Mouse (Mus musculus) kidney, adult 18-20 months (tissue): ENCODE data around the gene Tgfbrap1.
"Not testable (repeated sequence)": the region's sequence is repeated elsewhere in the genome, so short reads cannot be mapped to it uniquely, and the experiment has no call there.

Experiments used
- DNase-seq: peaks from one replicate; pipeline ENCODE4 v3.0.0; 2021

The Tgfbrap1 gene

GRCm38 (mm10) chr1:43098031-43098984 is at the start of gene Tgfbrap1, which contains the start of gene AI597479:
Gene Tgfbrap1, minus strand, starts transcription at chr1:43098637.
Gene AI597479, plus strand, starts transcription at chr1:43098710.
- DNase-seq: peak; percentile 97

- no peak for DNase-seq
These were observed 49.0 kb upstream of the Tgfbrap1 start for GRCm38 (mm10) chr1:43147474-43147873.

- DNase-seq: no peak
These were observed 47.0 kb upstream of the Tgfbrap1 start for GRCm38 (mm10) chr1:43145388-43145787.

DNA sequence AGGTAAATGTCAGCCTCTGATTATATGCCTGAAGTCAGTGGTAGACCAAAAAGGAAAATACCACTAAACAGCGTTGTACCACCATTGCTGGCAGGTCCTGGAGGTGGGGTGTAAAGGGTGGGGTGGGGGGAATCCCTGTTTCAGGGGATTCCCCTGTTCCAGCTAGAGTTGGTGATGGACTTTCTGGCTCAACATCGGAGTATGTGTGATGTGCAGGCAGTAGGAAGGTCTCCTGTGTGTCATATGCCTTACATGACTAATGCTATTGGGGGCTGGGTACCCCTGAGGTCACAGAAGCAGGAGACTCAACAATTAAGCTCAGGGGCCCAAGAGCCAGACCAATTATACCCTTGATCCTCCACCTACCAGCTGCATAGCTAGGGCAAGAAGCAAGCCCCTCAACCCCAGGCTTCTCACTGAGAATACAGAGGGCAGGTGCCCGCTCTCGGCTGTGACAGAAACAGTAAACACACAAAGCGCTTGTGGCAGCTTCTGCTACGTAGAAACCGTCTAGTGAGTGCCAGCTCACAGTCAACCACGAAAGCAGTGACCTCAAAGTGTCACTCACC is 46.0 kb upstream of the Tgfbrap1 start:
- DNase-seq: no peak

DNA sequence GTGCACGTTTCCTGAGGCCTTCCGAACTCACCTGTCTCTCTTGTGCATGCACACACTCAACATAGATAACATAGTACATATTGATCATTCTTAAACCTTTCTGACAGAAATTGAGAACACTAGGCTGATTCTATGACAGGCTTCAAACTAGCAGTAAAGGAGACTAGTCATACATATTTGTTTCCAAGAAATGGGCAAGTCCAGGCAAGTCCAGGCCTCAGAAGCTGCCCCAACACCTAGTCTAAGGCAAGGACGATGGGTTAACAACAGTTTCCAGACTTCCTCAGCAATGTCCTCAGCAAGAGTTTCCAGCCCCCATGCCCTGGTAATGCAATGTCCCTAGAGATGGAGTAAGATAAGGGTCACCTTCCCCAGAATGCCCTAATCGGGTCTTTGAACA is 45.4 kb upstream of the Tgfbrap1 start:
- no peak for DNase-seq

GRCm38 (mm10) chr1:43143284-43143683 is 44.8 kb upstream of the Tgfbrap1 start:
- DNase-seq: no peak

DNA sequence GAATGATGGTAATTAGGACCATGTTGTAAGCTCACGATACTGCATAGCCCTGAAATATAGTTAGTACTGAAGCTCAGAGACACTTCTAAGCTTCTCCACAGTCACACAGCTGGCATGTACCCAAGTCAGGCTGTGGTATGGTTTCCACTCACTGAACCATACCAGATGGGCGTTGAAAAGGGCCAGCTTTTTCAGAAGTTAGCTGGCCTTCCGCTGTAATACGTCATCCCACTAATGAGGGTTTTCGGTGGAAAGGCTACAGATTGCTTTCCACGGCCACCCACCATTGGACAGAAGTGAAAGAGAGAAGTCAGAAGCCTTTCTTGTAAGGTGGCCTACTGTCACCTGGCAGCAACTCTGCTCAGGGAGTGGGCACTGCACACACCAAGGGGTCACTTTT is 44.4 kb upstream of the Tgfbrap1 start:
- no peak for DNase-seq

GRCm38 (mm10) chr1:43141555-43141961 is 43.1 kb upstream of the Tgfbrap1 start:
- no peak for DNase-seq

DNA sequence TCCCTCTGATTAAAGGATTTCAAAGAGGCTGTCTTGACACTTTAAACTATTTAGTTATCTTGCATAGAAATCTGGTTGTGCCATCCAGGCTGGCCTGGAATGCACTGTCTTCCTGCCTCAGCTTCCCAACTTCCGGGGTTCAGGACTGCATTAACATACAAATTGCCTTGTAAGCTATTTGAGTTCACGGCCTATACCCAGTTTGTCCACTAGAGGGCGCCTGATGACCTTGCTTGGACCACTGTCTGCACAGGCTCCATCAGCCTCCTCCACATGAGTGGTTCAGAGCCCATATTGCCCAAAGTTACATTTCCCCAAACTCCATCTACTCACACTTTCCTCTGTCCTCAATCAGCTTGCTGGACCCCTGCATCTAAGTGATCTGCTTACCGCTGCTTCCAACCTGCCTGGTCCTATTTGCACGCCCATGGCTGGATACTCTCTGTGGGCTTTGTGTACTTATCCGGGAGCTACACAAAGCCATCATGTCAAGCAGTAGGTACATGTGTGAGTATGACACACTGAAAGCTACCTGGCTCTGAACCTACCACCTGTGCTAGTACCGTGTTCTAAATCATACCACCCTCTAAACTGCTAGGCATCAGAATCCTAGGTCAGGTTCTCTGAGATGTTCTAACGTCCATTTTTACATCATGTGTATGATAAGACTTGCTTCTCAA is 41.3 kb upstream of the Tgfbrap1 start:
- DNase-seq: peak; percentile 89

DNA sequence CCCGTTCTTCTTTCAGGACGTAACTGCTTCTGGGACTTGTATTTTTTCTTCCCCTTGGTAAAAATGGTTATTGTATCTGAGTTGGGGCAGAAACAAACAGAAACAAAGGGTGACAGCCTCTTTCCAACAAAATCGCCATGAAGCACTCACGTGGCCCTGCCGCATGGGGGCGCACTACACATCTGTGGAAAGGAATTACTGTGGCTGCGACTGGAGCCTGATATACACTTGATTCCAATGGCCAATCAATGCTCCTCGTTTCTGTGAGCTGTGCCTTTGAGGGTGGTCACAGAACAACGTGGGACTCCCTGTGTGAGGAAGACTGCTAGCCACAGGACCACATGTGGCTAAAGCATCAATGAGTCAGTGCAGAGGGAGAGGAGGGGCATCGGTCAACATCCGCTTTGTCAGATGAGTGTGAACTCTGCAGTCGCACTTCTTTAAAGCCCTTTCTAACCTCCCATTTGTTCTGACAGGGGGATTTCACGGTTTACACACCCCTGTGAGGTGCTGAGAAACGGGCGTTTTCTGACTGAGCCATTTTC is 39.9 kb upstream of the Tgfbrap1 start:
- DNase-seq: no peak

DNA sequence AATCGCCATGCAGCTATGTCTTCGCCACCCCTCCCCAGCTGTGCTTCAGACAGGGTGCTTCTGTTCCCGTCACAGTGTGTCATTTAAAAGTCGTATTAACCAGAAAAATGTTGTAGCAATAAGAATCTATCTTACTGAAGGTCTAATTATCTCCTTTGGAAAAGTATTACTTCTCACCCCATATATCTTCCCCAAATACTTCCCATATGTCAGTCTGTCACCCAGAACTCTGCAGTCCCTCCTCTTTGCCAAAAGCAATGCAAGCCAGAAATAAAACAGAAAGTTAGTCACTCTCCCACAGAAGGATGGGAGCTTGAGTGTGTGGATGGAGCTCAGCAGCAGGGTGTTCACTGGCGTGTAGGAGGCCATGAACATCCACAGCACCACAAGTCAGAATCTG is 38.9 kb upstream of the Tgfbrap1 start:
- no peak for DNase-seq

DNA sequence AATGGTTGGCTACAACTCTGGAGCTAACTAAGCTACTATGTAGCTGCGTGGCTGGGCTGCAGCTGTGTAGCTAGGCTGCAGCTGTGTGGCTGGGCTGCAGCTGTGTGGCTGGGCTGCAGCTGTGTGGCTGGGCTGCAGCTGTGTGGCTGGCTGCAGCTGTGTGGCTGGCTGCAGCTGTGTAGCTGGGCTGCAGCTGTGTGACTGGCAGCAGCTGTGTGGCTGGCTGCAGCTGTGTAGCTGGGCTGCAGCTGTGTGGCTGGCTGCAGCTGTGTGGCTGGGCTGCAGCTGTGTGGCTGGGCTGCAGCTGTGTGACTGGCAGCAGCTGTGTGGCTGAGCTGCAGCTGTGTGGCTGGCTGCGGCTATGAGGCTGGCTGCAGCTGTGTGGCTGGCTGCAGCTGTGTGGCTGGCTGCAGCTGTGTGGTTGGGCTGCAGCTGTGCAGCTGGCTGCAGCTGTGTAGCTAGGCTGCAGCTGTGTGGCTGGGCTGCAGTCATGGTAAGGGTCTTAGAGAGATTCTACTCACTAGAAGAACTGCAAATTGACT is 38.1 kb upstream of the Tgfbrap1 start:
- DNase-seq: not testable (repeated sequence)

- DNase-seq: no peak
These were observed 33.2 kb upstream of the Tgfbrap1 start for GRCm38 (mm10) chr1:43131591-43131990.

GRCm38 (mm10) chr1:43130219-43130981 is 32.0 kb upstream of the Tgfbrap1 start:
- no peak for DNase-seq

DNA sequence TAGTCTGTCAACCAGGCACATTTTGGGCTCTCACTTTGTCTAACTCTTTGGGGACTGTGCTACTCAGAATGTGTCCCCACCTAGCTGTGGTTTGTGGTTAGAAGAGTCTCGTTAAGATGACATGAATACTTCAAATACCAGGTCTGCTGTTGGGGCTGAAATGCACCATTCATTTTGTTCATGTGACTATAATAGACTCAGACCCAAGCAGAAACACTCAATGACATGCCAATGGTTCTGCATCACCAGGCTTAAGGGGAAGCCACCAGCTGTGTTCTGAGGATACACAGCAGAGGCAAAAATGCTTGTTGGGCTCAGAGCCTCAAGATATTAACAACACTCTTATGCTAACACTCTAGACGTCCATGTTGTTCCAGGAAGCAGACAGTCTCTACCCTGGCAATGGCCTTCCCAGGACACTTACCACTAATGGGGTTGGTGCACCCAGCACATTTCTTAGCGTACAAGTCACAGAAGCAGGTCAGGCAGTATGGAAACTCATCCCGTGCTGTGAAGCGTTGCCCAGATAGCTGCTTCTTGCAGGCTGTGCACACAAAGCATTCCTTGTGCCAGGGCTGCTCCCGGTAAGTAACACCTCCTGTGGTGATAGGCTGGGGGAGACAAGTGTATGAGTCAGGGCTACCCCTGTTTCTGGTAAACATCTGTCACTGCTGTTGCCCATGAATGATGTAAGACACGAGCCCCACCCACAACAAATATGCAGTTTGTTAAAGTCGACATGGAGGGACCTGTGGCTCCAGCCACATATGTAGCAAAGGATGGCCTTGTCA is 29.6 kb upstream of the Tgfbrap1 start:
- no peak for DNase-seq

GRCm38 (mm10) chr1:43127196-43127595 is 28.8 kb upstream of the Tgfbrap1 start:
- DNase-seq: peak; percentile 0

GRCm38 (mm10) chr1:43124726-43125125 is 26.3 kb upstream of the Tgfbrap1 start:
- no peak for DNase-seq

DNA sequence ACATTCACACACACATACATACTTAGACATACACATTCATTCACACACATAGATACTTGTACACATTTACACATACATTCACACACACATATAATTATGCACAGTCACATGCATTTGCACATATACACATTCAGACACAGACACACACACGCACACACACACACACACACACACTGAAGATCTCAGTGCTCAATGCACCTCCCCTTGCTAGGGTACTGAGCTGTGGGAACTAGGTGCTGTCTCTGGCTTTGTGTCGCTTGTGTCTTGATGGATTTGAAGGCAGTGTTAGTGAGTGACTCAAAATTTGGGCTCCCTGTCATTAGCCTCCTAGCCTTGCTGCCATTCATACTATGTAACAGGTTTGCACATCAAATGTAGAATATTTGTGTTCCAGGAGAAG is 24.2 kb upstream of the Tgfbrap1 start:
- no peak for DNase-seq

GRCm38 (mm10) chr1:43120950-43121349 is 22.5 kb upstream of the Tgfbrap1 start:
- DNase-seq: peak; percentile 1

- peak; percentile 70 for DNase-seq
These were observed 19.0 kb upstream of the Tgfbrap1 start for GRCm38 (mm10) chr1:43117435-43117834.

GRCm38 (mm10) chr1:43112882-43113281 is 14.4 kb upstream of the Tgfbrap1 start:
- peak; percentile 68 for DNase-seq
